Mouse (Mus musculus) myocyte (in vitro differentiated cells): ENCODE results near the gene Cd200.

Experiments used
- MYOG ChIP-seq, 3 experiments: IDR thresholded peaks; one replicate each; pipeline ENCODE4 v1.6.1; 2011; ENCODE audit warnings: control low read depth in 2 of 3, low read depth in 2 of 3, mild to moderate bottlenecking in 2 of 3; ENCODE audit not compliant: insufficient read length in 2 of 3, control insufficient read depth in 1 of 3, insufficient read depth in 1 of 3
- POLR2A ChIP-seq: IDR thresholded peaks from one replicate; pipeline ENCODE4 v1.6.1; 2011; ENCODE audit warnings: low read depth, mild to moderate bottlenecking, control low read depth, moderate library complexity; ENCODE audit not compliant: insufficient read length
- POLR2AphosphoS2 ChIP-seq: IDR thresholded peaks from one replicate; pipeline ENCODE4 v1.6.1; 2011; ENCODE audit warnings: low read depth, control low read depth; ENCODE audit not compliant: insufficient read length
- USF1 ChIP-seq: IDR thresholded peaks from one replicate; pipeline ENCODE4 v1.6.1; 2011; ENCODE audit warnings: low read depth, mild to moderate bottlenecking, control low read depth, moderate library complexity

DNA sequence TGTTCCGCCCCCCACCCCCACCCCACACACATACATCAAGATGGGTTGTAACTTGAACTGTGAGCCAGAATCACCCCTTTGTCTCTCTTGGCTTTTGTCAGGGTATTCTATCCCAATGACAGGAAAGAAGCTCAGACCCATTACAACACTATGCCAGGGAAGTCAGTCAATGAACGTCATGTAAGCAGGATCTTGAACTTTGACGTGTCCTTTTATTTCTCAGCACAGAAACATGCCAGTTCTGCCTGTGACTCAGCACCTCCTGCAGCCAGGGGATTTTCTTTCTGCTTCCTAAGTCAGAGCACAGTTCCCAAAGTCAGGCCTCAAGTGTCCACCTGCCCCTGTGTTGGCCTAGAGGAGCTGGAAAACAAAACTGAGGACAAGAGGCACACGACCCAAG is 31.5 kb downstream of the Cd200 start:
- TF ChIP-seq POLR2A: no peak
- TF ChIP-seq POLR2AphosphoS2: no peak
- no peak for TF ChIP-seq MYOG (IDR thresholded peaks at IDR 0.05; ENCODE audit: control insufficient read depth in 1 of 3, insufficient read depth in 1 of 3, insufficient read length in 2 of 3, low read depth in 2 of 3)
- no peak for TF ChIP-seq USF1
